Mouse (Mus musculus) embryonic fibroblast, embryonic 13.5 days (primary cell): ENCODE results near the gene Smbd1. TPM values are rescaled to one million over a fixed set of nuclear protein-coding genes. Genes with fewer than 3 reads are reported as not detected.

Source experiments
- H3K27ac ChIP-seq: 2 replicates; pipeline ENCODE4 v1.5.1; 2012; ENCODE audit warnings: low read length, control low read depth, inconsistent platforms; ENCODE audit not compliant: insufficient read depth
- H3K4me1 ChIP-seq: 2 replicates; pipeline ENCODE4 v1.6.1; 2011; ENCODE audit warnings: low read length; ENCODE audit not compliant: control insufficient read depth, insufficient read depth
- H3K4me3 ChIP-seq: 2 replicates; pipeline ENCODE4 v1.5.1; 2011; ENCODE audit warnings: mild to moderate bottlenecking, control low read depth, low read length; ENCODE audit not compliant: insufficient read depth
- CTCF ChIP-seq: IDR thresholded peaks from 2 replicates; pipeline ENCODE4 v1.5.1; 2011; ENCODE audit warnings: mild to moderate bottlenecking, control low read depth, low read length, moderate library complexity, borderline replicate concordance; ENCODE audit not compliant: insufficient read depth
- POLR2A ChIP-seq: IDR thresholded peaks from 2 replicates; pipeline ENCODE4 v1.6.1; 2011; ENCODE audit warnings: low read depth, mild to moderate bottlenecking, control low read depth, low read length, moderate library complexity
- polyA plus RNA-seq: library from polyadenylated mRNA; stranded (reverse); fragments of >200 nt; gene quantifications from 2 replicates; pipeline ENCODE4 v1.2.4, GENCODE M21; 2011; ENCODE audit warnings: low read depth; ENCODE audit not compliant: missing spikeins, insufficient read length

Smbd1 gene
- polyA plus RNA-seq, 1 experiment: not detected

DNA sequence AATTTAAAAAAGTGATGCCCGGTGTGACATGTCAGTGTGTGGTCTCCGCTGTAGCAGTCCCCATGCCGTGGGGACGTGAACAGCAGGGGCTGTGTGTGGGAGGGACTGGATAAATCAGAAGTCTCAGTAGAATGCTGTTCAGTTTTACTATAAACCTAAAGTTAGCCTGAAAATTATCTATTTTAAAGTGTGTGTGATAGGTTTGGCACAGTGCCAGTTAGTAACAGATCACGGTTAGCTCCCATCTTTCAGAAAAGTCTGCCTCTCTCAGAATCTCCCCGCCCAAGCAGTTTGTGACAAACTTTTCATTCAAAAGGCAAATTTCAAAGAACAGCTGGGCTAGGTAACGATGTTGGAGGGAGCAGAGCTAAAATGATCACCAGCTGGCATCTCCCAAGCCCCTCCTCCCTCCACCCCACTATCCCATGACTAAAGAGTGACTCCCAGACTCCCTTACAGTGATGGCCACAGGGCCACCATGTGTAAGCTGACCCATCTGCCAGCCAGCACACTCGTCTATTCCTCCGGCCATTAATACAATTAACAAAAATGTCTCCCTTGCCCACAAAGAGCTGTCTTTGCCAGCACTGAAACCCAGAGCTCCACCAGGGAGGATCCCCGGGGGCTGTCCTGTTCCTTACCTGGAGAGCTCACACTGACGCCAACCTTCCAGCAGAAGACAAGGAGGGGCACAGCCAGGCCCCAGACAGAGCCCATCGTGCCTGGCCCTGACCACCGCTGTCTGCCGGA is 13.4 kb downstream of the Smbd1 start:
- no peaks in the 10 kb centered on the region for H3K4me1 ChIP-seq
- no peak overlapping the region for H3K4me3 ChIP-seq
- TF ChIP-seq CTCF: no peak
- TF ChIP-seq POLR2A: no peak
- H3K27ac ChIP-seq: no peak overlapping the region

DNA sequence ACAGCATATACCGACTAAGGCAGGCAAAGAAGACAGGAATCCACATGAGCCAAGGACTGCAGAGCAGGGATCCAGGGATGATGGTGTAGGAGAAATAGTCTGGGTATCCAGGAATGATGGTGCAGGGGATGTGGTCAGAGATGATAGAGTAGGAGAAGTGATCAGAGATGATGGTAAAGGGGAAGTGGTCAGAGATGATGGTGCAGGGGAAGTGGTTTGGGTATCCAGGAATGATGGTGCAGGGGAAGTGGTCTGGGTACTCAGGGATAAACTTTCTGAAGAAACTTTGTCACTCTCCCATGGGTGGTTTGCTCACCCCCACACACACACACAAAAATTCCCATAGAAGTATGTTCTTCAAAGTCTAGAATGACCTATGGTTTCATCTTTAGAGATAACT is 15.1 kb downstream of the Smbd1 start:
- H3K27ac ChIP-seq: no peak overlapping the region
- TF ChIP-seq POLR2A (no peak), CTCF (no peak)
- H3K4me3 ChIP-seq: no peak overlapping the region
- H3K4me1 ChIP-seq: no peaks in the 10 kb centered on the region

GRCm38 (mm10) chr16:32790056-32790455 is 20.2 kb downstream of the Smbd1 start:
- H3K27ac ChIP-seq: no peak overlapping the region
- no peak overlapping the region for H3K4me3 ChIP-seq
- no peak for TF ChIP-seq POLR2A
- TF ChIP-seq CTCF: no peak
- H3K4me1 ChIP-seq: no peaks in the 10 kb centered on the region

GRCm38 (mm10) chr16:32784840-32785239 is 25.4 kb downstream of the Smbd1 start:
- no peak overlapping the region for H3K4me3 ChIP-seq
- H3K27ac ChIP-seq: no peak overlapping the region
- H3K4me1 ChIP-seq: no peaks in the 10 kb centered on the region
- TF ChIP-seq CTCF (no peak), POLR2A (no peak)

DNA sequence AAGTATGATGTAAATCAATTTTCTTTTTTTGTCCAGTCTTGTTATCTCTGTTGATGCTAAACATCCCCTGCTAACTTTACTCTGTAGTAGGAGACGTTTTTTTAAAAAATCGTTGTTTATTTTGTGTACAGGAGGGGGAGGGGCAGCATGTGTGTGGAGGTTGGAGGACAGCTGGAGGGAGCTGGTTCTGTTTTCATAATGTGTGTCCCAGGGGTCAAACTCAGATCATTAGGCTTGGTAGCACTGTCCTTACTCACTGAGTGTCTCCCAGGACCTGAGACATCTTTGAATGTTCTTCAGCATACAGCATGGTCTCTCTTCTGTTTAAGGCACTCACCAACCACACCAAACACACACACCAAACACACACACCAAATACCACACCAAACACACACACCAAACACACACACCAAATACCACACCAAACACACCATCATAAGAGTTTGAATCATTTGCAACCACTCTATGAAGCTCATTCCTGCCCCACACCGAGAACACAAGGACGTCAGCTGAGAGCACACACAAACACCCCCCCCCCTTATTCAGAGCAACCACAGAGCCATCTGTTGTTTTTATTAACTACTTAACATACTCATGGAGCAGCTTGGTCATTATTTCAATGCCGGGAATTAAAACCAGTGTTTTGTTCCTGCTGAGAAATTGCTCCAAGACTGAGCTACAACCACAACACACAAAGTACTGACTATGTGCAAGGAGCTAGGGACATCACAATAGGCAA is 26.8 kb downstream of the Smbd1 start:
- Histone ChIP-seq H3K4me1 (no peaks in the 10 kb centered on the region), H3K4me3 (no peak overlapping the region), H3K27ac (no peak overlapping the region)
- TF ChIP-seq CTCF (no peak), POLR2A (no peak)

DNA sequence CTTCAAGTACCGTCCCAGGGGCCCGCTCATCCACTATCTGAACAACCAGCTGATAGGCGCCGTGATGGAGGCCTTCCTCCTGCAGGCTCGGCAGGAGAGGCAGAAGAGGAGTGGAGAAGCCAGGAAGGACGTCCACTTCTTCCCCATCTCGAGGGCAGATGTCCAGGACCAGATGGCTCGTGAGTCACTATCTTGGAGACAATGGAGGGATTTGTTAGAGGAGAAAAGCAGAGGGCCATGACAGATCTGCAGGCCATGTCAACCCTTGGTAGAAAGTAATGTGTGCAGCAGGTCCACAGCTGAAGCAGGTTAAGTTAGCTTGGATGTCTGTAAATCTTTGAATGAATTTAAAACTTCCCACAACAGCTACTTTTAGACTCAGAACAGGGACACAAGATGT is 31.3 kb downstream of the Smbd1 start:
- H3K4me1 ChIP-seq: no peaks in the 10 kb centered on the region
- no peak overlapping the region for H3K27ac ChIP-seq
- TF ChIP-seq CTCF: no peak
- no peak for TF ChIP-seq POLR2A
- H3K4me3 ChIP-seq: no peak overlapping the region

DNA sequence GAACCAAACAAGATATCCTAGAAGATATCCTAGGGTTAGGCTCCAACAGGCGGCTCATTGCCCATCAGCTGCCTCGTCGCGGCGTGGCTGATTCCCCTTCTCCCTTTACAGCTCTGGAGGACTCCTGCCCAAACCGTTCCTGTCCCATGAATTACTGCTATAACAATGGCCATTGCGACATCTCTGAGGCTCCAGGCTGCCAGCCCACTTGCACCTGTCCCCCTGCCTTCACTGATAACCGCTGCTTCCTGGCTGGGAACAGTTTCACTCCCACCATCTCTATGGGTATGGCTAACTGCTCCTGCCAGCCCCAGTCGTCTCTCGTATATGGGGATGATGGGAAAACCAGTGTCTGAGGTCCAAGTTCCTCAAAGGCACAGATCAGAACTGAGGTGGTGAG is 33.6 kb downstream of the Smbd1 start:
- no peak overlapping the region for H3K4me3 ChIP-seq
- TF ChIP-seq CTCF (no peak), POLR2A (no peak)
- H3K27ac ChIP-seq: no peak overlapping the region

DNA sequence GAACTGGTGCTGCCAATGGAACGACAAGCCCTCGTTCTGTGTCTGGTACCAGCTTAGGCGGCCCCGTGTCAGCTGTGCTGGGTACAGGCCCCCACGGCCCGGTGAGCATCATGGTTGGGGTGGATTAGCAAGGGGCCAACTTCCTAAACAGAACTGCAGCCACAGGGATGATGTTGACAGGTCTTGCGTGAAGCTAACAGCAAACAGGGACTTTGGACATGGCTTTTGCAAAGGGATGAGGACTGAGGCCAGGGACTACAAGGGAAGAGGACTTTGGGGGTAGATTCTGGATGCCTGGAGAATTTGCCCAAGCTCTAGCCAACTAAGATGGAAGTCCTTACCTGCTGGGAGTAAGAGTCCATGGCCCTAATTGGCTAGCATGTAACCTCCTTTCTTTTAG is 43.4 kb downstream of the Smbd1 start:
- TF ChIP-seq CTCF (no peak), POLR2A (no peak)
- Histone ChIP-seq H3K27ac (no peak overlapping the region), H3K4me3 (no peak overlapping the region), H3K4me1 (no peaks in the 10 kb centered on the region)

More for the DNA sequence above, 33.6 kb downstream of the Smbd1 start:
- H3K4me1 ChIP-seq: no peaks in the 10 kb centered on the region

GRCm38 (mm10) chr16:32764961-32765360 is 45.3 kb downstream of the Smbd1 start:
- no peak overlapping the region for H3K27ac ChIP-seq
- H3K4me3 ChIP-seq: no peak overlapping the region
- no peaks in the 10 kb centered on the region for H3K4me1 ChIP-seq
- no peak for TF ChIP-seq CTCF
- no peak for TF ChIP-seq POLR2A

DNA sequence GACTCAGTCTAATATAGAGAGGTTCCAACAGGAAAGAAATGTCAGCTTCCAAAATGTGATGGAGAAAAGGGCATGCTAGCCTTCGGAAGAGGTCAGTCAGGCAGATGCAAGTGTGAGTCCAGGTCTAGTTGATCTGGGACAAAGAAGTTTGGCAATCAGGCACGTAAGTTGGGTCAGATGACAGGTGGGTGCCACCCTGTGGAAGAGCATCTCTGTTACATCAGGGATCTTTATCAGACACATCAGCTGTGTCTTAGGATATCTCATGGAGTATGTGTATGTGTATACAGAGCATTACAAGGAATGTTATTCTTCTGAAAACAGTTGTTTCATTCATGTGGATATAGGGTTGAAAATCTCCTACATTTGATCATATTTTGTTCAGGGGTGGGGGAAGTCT is 45.7 kb downstream of the Smbd1 start:
- no peak overlapping the region for H3K4me3 ChIP-seq

More for the DNA sequence above, 45.7 kb downstream of the Smbd1 start:
- Histone ChIP-seq H3K4me1 (no peaks in the 10 kb centered on the region), H3K27ac (no peak overlapping the region)
- no peak for TF ChIP-seq POLR2A
- TF ChIP-seq CTCF: no peak

Other genes with a start within 250 kb of the Smbd1 start
- 38.0 and 44.5 TPM in 2 replicates for gene Tfrc, start 201.6 kb downstream of the Smbd1 start, polyA plus RNA-seq
- gene Tnk2, start 166.6 kb downstream of the Smbd1 start, polyA plus RNA-seq: 92.4 and 144 TPM in 2 replicates
- not detected in 2 replicates for gene Muc4, start 74.6 kb downstream of the Smbd1 start, polyA plus RNA-seq
- not detected in 2 replicates for gene Muc20, start 13.0 kb downstream of the Smbd1 start, polyA plus RNA-seq
- gene Fyttd1, start 67.0 kb upstream of the Smbd1 start, polyA plus RNA-seq: 108 and 115 TPM in 2 replicates
- gene Rubcn, start 67.3 kb upstream of the Smbd1 start, polyA plus RNA-seq: 26.2 and 27.1 TPM in 2 replicates
- 39.9 and 52.7 TPM in 2 replicates for gene Lrch3, start 103.6 kb upstream of the Smbd1 start, polyA plus RNA-seq
- gene Iqcg, start 245.7 kb upstream of the Smbd1 start, polyA plus RNA-seq: 1.4 and 2.1 TPM in 2 replicates
- gene Rpl35a, start 246.0 kb upstream of the Smbd1 start, polyA plus RNA-seq: 1,034 and 1,147 TPM in 2 replicates